Mouse (Mus musculus) neutrophil, adult 59 days (primary cell): ENCODE results near the gene Clhc1. TPM values are rescaled to one million over a fixed set of nuclear protein-coding genes. Genes with fewer than 3 reads are reported as not detected.

Experiments
- total RNA-seq, 2 experiments: library from RNA; stranded (reverse); gene quantifications; 1 replicate in 1 of 2; 2 replicates in 1 of 2; pipeline ENCODE4 v1.2.4; 2023

Clhc1 gene
- total RNA-seq, result under 1 TPM in 1 of 2 experiments, not detected in 1; 0.31 TPM

DNA sequence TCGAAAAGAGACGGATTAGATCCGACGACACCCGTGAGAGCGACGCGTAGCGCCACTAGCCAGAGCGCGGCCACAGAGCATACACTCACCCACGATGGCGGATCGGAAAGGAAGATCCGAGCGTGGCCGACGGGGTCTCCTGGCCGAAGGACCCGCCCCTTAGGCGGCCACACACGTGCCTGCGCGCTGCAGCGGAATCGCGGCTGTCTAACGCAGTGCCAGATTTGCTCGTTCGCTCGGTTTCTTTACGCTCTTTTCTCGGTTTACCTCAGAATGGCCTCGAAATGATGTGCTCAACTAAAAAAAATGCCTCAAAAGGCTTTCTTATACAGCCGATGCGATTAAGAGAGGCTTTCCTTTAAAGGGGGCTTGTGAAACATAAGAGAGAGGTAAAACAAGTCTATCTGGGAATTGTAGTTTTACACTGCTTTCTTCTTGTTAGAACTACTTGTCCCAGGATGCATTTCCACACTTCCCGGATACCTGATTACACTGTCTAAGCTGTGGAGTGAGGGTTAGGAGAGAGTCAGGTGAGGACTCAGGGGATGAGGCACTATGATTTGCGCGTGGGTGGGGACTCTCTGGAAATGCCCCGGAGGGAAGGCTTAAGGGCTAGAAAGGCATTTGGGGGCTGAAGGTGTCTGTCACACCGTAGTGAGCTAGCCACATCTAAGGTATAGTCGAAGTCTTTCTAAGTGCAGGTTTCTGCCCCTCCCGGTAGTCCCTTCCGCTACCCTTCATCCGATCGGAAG is at the start of gene Clhc1, which contains the start of gene Rps27a:
Gene Clhc1 (plus strand): TSS at position 199 of the 752 bp plus-strand sequence.
Gene Rps27a (minus strand): TSS at position 358 of the 752 bp plus-strand sequence.

DNA sequence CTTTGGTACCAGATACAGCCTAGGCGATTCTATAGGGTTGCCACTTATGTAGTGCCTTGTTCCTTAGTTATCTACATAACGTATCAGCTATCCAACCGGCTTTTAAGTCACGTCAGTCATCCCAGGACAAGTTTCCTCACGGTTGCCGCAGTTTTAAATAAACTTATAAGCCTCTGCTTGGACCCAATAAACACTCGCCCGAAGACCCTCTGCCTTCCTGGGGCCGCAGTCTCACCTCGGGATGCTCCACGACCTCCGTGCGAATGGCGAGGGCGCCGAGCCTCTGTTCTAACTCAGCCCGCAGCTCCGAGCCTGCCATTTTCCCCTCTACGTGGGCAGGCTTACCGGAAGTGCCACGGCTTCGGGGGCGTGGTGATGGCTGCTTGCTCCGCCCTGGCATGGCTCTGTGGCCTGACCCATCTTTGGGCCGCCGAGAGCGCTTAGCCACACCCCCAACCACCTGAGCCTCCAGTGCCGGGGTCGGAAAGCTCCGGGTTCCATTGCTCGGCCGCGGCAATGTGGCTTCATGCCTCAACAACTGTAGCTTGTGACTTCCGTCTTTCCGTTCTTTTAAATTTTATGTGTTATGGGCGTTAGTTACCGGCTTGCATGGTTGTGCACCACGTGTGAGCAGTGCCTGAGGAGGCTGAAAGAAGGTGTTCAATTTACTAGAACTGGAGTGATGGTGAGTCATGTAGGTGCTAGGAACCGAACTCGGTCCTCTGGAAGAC is 32.9 kb upstream of the Clhc1 start, which contains the start of gene Prorsd1:
Gene Prorsd1 (minus strand): TSS at position 352 of the 731 bp plus-strand sequence.

DNA sequence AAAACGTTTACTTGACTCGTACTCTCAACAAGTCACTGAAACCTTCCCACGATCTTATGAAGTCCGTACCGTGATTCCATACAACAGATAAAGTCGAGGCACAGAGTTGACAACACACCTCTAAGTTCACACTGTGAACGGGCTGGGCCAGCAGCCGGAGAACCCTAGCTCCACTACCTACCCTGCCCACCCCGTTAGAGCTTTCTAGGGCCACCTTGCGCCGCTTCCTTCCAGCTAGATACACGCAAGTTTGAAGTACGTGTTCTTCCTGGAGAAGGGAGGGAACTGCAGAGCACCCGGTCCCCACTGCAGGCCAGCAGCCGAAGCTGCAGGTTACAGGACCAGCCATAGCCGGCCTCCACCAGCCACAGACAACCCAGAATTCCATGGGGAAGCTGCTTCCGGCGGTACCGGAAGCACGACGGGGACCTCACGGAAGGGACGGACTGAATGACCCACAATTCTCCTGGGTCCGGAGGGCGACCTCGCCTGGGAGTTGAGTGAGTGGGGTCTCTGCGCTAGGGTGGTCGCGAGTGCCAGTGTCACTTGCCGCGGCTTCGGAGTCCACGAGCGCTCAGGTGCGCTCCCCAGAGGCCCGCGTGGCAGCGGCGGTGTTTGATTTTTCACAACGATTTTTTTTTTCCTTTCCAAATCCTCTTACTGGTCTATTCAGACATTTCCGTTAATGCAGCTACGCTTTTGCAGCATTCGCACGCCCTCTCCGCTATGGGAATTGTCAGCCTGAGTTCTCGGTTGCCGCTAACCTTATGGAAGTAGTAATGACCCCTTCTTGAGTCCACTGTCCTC is 21.6 kb upstream of the Clhc1 start, which contains the start of gene Mtif2:
Gene Mtif2 (plus strand): TSS at position 421 of the 807 bp plus-strand sequence.

Other genes starting within 250 kb of the Clhc1 start
- gene Ccdc88a, start 174.3 kb upstream of the Clhc1 start, total RNA-seq, result 10 to 100 TPM; 25.5 to 39.0 TPM
- 10 to 100 TPM; 16.3 to 21.3 TPM for gene Prorsd1, start 32.9 kb upstream of the Clhc1 start, total RNA-seq
- gene Mtif2, start 21.5 kb upstream of the Clhc1 start, total RNA-seq, result 10 to 100 TPM in 1 of 2 experiments, 1 to 10 TPM in 1; 9.3 to 14.7 TPM
- 100 to 1,000 TPM; 888 to 898 TPM for gene Rps27a, start 159 bp downstream of the Clhc1 start, total RNA-seq
- 100 to 1,000 TPM; 105 to 112 TPM for gene Rtn4, start 145.0 kb downstream of the Clhc1 start, total RNA-seq